Mouse (Mus musculus) brain, embryonic 14.5 days (tissue): ENCODE measurements around the gene Mgmt.

Source experiments
- CTCF ChIP-seq: fragments of 200-500 bp; IDR thresholded peaks from 2 replicates; pipeline ENCODE4 v1.5.1; 2012; ENCODE audit warnings: inconsistent platforms, mild to moderate bottlenecking, moderate library complexity, borderline replicate concordance; ENCODE audit not compliant: insufficient read depth, insufficient read length; ENCODE audit errors: extremely low read depth
- POLR2A ChIP-seq: fragments of 200-500 bp; IDR thresholded peaks from 2 replicates; pipeline ENCODE4 v1.6.1; 2012; ENCODE audit warnings: mild to moderate bottlenecking, inconsistent platforms, borderline replicate concordance; ENCODE audit not compliant: poor library complexity, insufficient read depth, insufficient read length, severe bottlenecking; ENCODE audit errors: extremely low read depth

DNA sequence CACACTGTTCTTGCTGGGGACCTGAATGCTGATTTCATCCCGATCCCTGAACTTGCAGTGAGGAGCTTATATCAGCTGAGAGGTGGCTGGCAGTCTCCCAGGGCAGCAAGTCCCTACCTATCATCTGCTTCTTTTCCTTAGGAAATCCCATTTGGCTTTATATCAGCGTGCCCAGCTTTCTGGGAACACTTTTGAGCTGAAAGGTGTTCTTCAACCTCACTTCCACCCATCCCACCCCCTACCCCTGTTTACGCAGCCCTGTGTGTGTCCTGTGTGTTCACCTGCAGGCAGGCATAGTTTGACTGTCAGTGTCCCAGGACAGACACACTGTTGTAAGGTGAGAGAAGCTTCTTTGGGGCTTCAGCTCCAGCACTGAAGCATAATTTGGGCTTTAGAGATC, 119.0 kb downstream of the Mgmt start:
- no peak for TF ChIP-seq POLR2A
- TF ChIP-seq CTCF: no peak
